Mouse (Mus musculus) forebrain, embryonic 11.5 days (tissue): ENCODE measurements around the gene Gm9767. TPM values are rescaled to one million over a fixed set of nuclear protein-coding genes. Genes with fewer than 3 reads are reported as not detected.

ENCODE experiments used
- ATAC-seq: fragments of 200-750 bp; cut with Nextera tagmentation; replicated peaks from 2 replicates; pipeline ENCODE4 v1.8.0; 2017; ENCODE audit warnings: moderate TSS enrichment; ENCODE audit not compliant: low FRiP score
- DNase-seq: peaks from one replicate; pipeline ENCODE4 v3.0.0-alpha.2; 2017; ENCODE audit warnings: low spot score
- H3K27ac ChIP-seq: fragments of 300-500 bp; sonication (generic); 2 replicates; pipeline ENCODE4 v1.5.1; 2014; ENCODE audit warnings: low read depth, low read length
- H3K27me3 ChIP-seq: fragments of 300-500 bp; sonication (generic); 2 replicates; pipeline ENCODE4 v1.6.1; 2014; ENCODE audit warnings: mild to moderate bottlenecking, low read length, mixed read lengths; ENCODE audit not compliant: control insufficient read depth, insufficient read depth
- H3K36me3 ChIP-seq: fragments of 300-500 bp; sonication (generic); 2 replicates; pipeline ENCODE4 v1.6.1; 2014; ENCODE audit warnings: mild to moderate bottlenecking, low read length, moderate library complexity, mixed read lengths; ENCODE audit not compliant: control insufficient read depth, insufficient read depth
- H3K4me1 ChIP-seq: fragments of 300-500 bp; sonication (generic); replicated peaks from 2 replicates; pipeline ENCODE4 v1.6.1; 2014; ENCODE audit warnings: low read length, mixed read lengths; ENCODE audit not compliant: control insufficient read depth, insufficient read depth
- H3K4me2 ChIP-seq: fragments of 300-500 bp; sonication (generic); 2 replicates; pipeline ENCODE4 v1.6.1; 2014; ENCODE audit warnings: low read depth, mild to moderate bottlenecking, low read length, moderate library complexity, mixed read lengths; ENCODE audit not compliant: severe bottlenecking
- H3K4me3 ChIP-seq: fragments of 300-500 bp; sonication (generic); 2 replicates; pipeline ENCODE4 v1.5.1; 2014; ENCODE audit warnings: low read depth, low read length
- H3K9ac ChIP-seq: fragments of 300-500 bp; sonication (generic); 2 replicates; pipeline ENCODE4 v1.6.1; 2014; ENCODE audit warnings: low read length
- H3K9me3 ChIP-seq: fragments of 300-500 bp; sonication (generic); 2 replicates; pipeline ENCODE4 v1.6.1; 2016; ENCODE audit warnings: low read length, mixed read lengths; ENCODE audit not compliant: control insufficient read depth
- WGBS: fragments of 180-500 bp; shearing (Covaris S2); extraction: QIAGEN DNeasy Blood & Tissue Kit; methylation state at CpG from one replicate; pipeline ENCODE4 v1.1.7; 2014; 5-methylcytosine and 5-hydroxymethylcytosine counted together
- polyA plus RNA-seq: library from polyadenylated mRNA; unstranded; fragments of >200 nt; fragmentation: Nextera tagmentation; extraction: Ambion mirVana; gene quantifications from 2 replicates; pipeline ENCODE4 v1.2.1, GENCODE M21; 2014

Gene Gm9767
- polyA plus RNA-seq, 1 experiment from 2014 or later = 0.69 TPM

DNA sequence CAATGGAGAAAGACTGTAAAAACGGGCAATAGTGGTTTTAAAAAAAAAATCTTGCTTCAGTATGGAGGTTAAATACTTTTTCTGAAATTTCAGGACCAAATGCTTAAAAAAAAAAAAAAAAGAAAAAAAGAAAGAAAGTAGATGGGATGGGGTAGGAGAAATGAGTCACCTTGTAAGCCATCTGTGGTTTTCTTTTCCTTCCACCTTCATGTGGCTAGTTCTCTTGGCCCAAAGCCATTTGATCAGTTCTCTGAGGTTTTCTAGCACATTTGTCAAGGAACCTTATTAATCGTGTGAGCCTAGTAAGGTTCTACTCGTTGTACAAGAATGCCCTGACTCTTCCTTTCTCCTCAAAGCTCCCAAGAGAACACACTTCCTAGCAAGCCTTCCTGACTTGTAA is 1.6 kb downstream of the Gm9767 start:
- Histone ChIP-seq H3K4me2 (no peak overlapping the region), H3K4me1 (no peaks in the 10 kb centered on the region), H3K27me3 (peaks cover 4% of the 10 kb centered on the region; the same call in 1 of the 2 replicates), H3K9ac (no peak overlapping the region), H3K36me3 (no peaks in the 10 kb centered on the region), H3K27ac (no peak overlapping the region), H3K9me3 (no peaks in the 10 kb centered on the region), H3K4me3 (no peak overlapping the region)
- ATAC-seq (no peak), DNase-seq (no peak)
- WGBS = 79% methylated on average over 3 of the region's 3 CpGs

DNA sequence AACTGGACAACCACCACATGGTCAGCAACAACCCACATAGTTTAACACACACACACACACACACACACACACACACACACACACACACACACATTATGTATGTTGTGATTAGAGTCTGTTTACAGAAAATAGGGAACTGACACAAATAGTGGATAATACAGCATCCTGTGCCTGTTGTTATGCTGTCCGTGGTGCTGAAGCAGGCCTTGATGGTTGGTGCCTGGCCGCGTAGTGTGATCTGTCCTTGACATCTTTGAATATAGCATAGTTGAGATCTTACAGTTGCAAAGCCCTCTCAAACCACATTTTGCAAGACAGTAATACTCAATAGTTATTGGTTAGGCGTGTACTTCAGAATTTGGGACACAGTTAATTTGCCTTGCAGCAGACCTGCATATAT is 4.0 kb downstream of the Gm9767 start:
- Histone ChIP-seq H3K9ac (no peak overlapping the region), H3K9me3 (no peaks in the 10 kb centered on the region), H3K27ac (no peak overlapping the region), H3K4me1 (no peaks in the 10 kb centered on the region), H3K36me3 (no peaks in the 10 kb centered on the region), H3K27me3 (peaks cover 4% of the 10 kb centered on the region; the same call in 1 of the 2 replicates), H3K4me2 (no peak overlapping the region), H3K4me3 (no peak overlapping the region)
- 69% methylated on average over 4 of the region's 4 CpGs for WGBS
- no peak for DNase-seq
- ATAC-seq = no peak

DNA sequence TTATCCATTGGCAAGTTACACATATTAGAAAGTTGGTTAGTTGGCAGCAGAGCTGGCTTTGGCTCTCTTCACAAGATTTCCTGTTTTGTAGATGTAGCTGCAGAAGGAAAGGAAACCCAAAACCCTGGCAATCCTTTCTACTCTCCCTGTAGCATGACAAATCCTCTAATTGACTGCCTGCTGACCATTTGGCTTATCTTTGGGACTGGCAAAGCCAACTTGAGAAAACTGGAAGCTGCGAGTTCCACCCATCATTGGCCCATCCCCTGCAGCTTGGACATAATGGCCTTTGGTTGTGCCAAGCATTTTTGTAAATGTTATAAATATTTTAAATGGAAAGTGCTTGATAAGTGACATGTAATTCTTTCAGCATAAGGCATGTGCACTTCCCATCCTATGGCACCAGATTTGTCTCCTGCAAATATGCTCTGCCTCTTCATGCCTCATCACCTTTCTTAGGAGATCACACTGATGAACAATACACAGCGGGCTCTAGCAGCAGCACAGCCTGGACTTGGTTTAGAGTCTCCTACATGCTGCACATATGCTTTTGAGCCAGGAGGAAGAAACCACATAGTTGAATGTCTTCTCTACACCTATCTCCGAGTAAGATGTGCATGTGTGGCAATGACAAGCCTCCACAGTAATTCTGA is 25.4 kb downstream of the Gm9767 start:
- WGBS = 87% methylated on average over 3 of the region's 3 CpGs
- Histone ChIP-seq H3K9ac (no peak overlapping the region), H3K36me3 (no peaks in the 10 kb centered on the region), H3K4me2 (no peak overlapping the region), H3K27ac (no peak overlapping the region), H3K4me3 (no peak overlapping the region), H3K4me1 (no peaks in the 10 kb centered on the region), H3K27me3 (no peaks in the 10 kb centered on the region), H3K9me3 (no peaks in the 10 kb centered on the region)
- DNase-seq (no peak), ATAC-seq (no peak)

DNA sequence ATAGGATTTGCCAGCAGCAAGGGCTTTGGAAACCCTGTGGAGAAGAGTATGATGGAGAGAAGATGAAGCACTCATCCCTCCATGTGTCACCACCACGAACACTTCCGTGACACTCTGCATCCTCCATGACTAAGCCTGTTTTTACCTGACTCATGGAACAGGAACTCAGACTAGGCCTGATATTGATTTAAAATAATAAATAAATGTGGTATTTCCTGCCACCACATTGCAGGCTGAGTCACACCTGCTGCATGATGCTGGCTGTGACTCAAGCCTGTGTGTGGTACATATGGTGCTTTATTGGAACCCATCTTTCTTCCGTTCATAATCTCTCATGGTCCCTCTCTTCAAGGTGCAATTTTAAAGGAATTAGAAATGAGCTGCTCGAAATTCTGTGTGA is 36.4 kb downstream of the Gm9767 start:
- H3K9me3 ChIP-seq = no peaks in the 10 kb centered on the region
- H3K4me3 ChIP-seq = no peak overlapping the region
- no peak overlapping the region for H3K27ac ChIP-seq
- no peak overlapping the region for H3K9ac ChIP-seq
- DNase-seq (no peak), ATAC-seq (no peak)
- H3K27me3 ChIP-seq = no peaks in the 10 kb centered on the region
- H3K36me3 ChIP-seq = no peaks in the 10 kb centered on the region
- H3K4me2 ChIP-seq = no peak overlapping the region
- H3K4me1 ChIP-seq = no peaks in the 10 kb centered on the region
- WGBS = 84% methylated on average over 4 of the region's 4 CpGs

DNA sequence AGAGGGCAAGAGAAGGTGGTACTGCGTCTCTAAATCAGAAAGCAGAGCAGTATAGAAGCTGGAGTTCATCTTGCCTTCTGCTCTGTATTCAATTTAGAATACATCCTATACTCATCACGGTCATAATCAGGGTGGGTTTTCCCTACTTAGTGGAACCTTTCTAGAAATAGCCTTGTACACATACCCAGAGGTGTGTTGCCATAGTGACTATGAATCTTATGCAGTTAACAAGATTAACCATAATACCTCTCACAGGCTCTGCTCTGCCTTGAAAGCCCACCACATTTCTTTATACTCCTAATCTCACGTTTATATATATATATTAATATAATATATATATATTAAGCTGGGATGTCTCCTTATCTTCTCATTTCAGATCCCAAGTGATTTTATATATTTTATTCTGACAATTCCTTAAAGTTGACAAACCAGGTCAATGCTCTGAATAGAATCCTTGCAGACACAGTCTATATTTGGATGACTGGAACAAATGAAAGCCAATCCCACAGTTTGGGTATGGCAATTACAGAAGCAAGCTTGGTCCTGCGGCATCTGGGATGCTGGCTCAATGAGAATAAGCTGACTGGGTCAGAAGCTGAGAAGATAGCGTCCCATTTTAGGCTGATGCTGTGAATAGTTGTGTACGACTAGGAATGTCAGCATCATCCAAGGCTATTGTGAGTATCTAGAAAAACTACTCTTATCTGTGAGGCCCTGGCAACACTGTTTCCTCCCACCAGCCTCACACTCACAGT is 41.2 kb downstream of the Gm9767 start:
- no peak overlapping the region for H3K9ac ChIP-seq
- WGBS = 91% methylated on average over 6 of the region's 6 CpGs
- H3K27ac ChIP-seq = no peak overlapping the region
- no peaks in the 10 kb centered on the region for H3K4me1 ChIP-seq
- no peak overlapping the region for H3K4me2 ChIP-seq
- H3K36me3 ChIP-seq = no peaks in the 10 kb centered on the region
- ATAC-seq = no peak
- no peak overlapping the region for H3K4me3 ChIP-seq
- no peaks in the 10 kb centered on the region for H3K27me3 ChIP-seq
- no peak for DNase-seq
- no peaks in the 10 kb centered on the region for H3K9me3 ChIP-seq

DNA sequence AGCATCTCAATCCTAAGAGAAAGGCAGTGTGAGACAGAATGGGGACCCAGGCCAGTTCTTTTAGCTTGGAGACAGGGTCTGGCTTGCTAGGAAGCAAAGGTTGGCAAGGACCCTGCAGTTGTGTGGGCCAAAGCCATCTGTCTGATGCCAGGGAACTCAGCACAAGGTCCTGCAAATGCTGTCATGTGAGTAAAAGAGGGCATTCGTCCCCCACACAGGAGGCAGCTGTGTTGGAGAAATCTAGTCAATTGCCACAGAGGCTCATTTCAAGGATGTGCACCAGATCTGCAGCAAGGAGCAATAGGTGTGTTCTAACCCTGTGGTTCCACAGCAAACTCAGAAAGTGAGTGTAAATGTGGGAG is 41.7 kb downstream of the Gm9767 start:
- Histone ChIP-seq H3K4me1 (no peaks in the 10 kb centered on the region), H3K9me3 (no peaks in the 10 kb centered on the region), H3K9ac (no peak overlapping the region), H3K4me2 (no peak overlapping the region), H3K4me3 (no peak overlapping the region), H3K27me3 (no peaks in the 10 kb centered on the region), H3K36me3 (no peaks in the 10 kb centered on the region), H3K27ac (no peak overlapping the region)
- WGBS = 74% methylated on average over 1 of the region's 1 CpGs
- ATAC-seq (no peak), DNase-seq (no peak)

Other genes starting within 250 kb of the Gm9767 start
- 12.8 and 13.7 TPM in 2 replicates for gene Tmem200a, start 797 bp downstream of the Gm9767 start, polyA plus RNA-seq
- 22.1 and 22.5 TPM in 2 replicates for gene Samd3, start 151.5 kb downstream of the Gm9767 start, polyA plus RNA-seq